Mouse (Mus musculus) gonadal fat pad, adult 2 months (tissue): ENCODE results near the gene Crkl. TPM values are rescaled to one million over a fixed set of nuclear protein-coding genes. Genes with fewer than 3 reads are reported as not detected.
"Not testable (repeated sequence)": the region's sequence is repeated elsewhere in the genome, so short reads cannot be mapped to it uniquely, and the experiment has no call there.

ENCODE experiments used
- DNase-seq: peaks from one replicate; pipeline ENCODE4 v3.0.0-alpha.2; 2012; ENCODE audit warnings: low read depth
- polyA plus RNA-seq: library from polyadenylated mRNA; depleted of rRNA; stranded (reverse); fragments of >200 nt; gene quantifications from 2 replicates; pipeline ENCODE4 v1.2.3, GENCODE M21; 2012

Gene Crkl
- polyA plus RNA-seq, 1 experiment: 28.5 TPM

DNA sequence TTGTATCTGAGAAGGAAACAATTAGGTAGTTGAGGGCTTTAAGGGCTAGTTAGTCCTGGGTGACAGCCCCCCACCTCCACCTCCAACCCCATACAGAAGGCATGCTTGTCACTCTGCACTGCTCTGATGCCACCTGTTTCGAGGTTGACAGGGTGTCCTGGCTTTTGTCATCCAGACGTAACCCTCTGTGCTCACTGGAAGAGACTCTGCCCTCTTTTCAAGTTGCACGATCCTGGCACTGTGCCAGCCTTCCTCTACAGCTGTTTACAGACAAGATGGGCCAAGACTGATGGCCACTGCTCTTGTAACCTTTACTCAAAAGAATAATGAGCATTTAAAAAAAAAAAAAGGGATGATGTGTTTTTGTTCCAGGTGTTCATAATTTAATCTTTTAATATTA is 34.7 kb downstream of the Crkl start:
- DNase-seq: no peak

DNA sequence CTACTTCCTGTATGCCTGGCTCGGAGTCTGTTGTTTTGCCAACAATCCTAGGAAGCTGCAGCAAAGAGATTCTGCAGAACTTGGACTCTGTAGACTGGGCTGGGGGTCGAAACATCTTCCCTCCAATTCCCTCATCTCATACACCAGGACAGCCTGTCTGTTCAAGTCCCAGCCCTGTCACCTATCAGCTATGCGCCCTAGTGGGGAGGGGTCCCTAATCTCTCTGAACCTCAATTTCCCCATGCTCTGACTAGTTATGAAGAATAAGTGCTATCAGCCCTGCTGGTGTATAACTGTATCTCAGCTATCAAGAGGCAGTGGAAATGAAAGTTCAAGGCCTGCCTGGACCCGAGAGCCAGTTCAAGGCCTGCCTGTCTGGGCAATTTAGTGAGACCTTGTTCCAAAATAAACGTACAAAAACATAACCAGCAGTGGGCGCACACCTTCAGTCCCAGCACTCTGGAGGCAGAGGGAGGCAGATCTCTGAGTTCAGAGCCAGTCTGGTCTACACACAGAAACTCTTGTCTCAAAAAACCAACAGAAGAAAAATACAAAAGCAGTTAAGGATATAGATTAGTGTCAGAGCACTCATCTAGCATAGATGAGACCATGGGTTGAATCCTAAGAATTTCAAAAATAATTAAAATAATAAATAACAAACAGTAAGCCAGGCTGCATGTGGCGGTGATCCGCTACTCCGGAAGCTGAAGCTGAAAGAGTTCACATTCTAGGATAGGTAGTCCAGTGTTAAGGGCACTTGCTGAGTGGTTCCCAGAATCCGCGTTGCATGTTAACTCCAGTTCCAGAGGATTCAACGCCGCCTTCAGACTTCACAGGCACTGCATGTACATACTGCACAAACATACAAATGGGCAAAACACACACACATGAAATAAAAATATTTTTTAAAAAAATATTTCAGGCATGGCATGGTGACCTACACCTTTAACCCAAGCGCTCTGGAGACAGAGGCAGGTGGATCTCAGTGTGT is 37.0 kb downstream of the Crkl start:
- DNase-seq: no peak

DNA sequence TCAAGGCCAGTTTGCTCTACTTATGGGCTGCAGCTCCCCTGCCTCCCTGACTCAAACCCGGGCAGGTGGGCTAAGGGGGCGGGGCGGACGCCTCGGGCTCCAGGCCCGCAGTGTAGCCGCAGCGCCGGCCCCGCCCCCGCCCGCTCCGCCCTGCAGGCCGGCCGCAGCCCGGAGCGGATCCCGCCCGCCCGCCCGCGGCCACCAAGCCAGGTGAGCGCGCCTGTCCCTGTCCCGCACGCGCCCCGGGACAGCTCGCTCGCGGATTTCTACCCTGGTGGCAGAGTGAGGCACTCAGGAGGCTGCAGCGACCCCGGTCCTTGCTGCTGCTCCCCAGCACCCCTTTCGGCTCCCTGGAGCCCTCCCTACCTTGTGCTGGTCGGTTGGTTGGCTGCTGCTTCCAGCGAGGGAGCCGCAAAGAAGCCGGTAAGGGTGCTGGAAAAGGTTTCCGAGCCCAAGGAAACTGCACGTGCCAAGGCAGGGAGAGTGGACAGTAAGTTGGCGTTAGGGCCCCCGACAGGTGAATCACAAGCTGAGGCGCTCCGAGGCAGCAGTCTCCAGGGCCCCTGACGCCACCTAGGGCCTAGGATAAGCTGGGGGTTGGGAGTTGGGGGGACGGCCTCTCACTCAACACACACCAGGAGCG is 37.8 kb downstream of the Crkl start, which contains the start of gene Aifm3:
Gene Aifm3, plus strand, starts transcription at position 143 of the 643 bp plus-strand sequence.
- no peak for DNase-seq

DNA sequence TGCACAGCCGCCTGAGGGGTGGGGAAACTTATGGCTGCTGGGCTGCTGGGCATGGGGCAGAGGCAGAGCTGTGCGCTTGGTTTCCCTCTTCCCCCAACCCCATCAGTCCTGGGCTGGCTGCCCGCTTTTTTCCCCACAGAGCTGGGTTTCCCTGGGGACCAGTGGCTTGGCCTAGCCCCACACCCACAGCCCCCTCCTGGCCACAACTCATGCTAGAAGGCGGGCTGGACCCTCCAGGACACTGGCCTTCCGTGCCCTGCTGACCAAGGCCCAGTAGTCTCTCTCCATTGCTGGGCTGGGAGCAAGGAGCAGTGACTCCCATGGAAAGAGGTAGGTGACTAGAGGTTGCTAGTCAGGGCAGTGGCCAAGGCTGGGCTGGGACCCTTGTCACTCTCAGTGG is 39.4 kb downstream of the Crkl start:
- no peak for DNase-seq

DNA sequence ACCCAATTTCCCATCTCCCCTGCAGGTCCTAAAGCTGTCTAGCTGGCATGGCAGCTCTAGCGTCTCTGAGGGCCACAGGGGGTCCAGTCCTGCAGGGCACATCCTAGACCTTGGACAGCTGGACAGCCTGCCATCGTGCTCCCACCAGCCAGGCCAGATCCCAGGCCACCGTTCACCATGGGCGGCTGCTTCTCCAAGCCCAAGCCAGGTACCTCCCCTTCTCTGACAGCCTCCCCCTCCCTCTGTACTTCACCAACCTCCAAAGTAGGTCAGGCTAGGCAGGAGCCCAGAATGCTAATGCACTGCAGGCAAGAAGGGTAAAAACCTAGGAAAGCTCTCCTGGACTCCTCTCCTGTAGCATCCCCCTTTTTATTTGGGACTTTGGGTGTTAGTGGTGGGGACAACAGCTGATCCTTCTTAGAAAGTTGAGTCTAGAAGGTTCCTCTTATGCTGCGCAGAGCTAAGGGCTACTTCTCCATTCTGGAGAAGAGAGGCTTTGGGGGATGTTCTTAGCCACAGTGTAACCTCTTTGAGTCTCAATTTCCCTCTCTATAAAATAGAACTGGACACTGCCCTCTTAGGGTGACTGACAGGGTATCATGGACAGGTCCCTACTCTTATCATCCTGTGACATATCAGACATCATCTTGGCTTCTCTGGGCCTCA is 40.2 kb downstream of the Crkl start:
- no peak for DNase-seq

DNA sequence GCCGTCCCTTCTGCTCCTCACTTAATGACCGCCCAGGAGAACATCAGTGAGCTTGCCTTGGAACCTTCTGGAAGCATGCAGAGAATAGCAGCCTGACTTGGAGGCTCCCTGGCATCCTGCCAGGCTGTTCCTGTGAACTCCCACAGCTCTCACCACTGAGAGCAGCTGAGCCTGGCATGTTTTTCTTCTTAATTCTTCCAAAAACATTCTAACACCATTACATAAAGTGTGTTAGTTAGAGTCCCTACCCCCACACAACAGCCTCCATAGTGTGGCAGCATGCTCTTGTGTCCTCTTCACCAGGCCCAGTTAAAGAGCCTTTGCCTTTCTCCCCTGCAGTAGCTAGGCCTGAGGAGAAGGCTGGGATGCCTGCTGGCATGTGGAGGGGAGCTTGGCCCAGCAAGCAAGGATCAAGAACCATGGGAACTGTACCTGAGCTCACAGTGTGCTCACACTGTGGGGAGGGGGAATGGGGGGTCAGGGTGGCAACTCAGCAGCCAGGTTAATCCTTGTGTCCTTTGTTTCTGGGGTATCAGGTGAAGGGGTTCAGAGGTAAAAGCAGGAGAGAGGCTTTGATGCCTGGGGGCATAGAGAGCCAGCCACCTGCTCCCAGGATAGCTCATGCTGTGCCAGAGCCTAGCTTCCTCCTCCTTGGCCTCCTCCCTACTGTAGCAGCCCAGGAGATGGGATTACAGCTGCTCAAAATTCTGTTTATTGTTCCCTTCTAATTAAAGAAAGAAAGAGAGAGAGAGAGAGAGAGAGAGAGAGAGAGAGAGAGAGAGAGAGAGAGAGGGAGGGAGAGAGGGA is 44.9 kb downstream of the Crkl start:
- no peak for DNase-seq

DNA sequence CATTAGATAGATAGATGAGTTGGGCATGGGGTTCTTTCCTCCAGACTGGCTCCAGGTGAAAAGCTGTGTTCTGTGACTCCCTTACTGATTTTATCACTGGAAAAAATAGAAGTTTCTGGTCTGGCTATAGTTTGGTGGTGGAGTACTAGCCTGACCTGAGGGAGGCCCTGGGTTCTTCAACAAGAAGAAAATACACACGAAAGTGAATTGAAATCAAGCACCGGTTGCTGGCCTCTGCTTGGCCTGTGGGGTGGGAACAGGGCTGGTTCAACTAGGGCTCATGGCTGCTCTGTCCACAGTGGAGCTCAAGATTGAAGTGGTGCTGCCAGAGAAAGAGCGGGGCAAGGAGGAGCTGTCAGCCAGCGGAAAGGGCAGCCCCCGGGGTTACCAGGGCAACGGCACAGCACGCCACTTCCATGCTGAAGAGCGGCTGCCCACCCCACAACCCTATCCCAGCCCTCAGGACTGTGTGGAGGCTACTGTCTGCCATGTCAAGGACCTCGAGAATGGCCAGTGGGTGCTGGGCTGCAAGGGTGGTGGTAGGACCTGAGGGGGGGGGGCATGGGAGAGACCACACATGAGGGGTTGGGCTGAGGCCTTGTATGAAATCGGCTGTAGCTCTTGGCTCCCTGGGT is 47.6 kb downstream of the Crkl start:
- no peak for DNase-seq

DNA sequence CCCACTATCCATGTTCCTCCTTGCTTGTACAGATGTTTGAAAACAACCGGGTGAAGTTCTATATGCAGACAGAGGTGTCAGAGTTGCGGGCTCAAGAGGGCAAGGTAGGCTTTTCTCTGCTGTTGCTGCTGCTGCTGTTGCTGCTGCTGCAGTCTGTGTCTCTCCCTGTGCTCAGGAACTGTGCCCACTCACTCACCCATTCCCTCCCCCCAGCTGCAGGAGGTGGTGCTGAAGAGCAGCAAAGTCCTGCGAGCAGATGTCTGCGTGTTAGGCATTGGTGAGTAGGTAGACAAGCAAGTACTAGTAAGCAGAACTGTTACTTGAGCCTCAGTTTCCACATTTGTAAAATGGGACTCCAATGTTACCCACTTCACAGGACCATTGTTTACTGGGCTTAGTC is 50.9 kb downstream of the Crkl start:
- DNase-seq: no peak

DNA sequence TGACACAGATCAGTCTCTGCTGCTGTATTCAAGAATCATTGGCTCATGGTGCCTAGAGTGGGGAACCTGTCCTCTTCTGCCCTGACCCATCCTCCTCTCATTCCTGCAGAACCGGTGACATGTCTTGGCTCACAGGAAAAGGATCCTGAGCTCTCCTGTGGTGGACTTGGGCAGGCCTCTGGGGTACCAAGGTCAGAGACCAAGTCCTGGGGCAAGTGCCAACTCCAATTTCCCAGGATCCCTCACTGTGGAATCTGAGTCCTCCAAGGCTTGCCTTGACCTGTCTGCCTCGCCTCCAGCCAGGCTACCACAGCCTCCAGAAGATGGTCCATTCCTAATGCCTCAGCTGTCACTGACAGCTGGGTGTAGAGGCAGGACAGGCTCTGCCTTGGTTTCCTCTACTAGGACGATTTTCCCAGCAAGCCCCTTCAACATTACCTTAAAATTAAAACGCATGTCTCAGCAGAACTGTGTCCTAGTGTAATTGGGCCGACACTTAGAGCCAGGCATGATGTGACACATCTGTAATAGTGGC is 55.3 kb downstream of the Crkl start:
- no peak for DNase-seq

DNA sequence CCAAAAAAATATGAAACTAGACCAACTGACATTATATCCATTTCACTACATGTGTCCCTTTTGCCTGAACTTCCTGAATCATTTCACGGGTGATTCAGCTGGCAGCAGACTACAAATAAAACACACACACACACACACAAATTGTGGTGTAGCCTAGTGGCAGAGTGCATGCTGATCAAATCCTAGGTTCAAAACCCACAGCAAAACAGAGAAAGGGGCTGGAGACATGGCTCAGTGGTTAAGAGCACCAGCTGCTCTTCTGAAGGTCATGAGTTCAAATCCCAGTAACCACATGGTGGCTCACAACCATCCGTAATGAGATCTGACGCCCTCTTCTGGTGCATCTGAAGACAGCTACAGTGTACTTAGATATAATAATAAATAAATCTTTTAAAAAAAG is 56.2 kb downstream of the Crkl start:
- DNase-seq: not testable (repeated sequence)

DNA sequence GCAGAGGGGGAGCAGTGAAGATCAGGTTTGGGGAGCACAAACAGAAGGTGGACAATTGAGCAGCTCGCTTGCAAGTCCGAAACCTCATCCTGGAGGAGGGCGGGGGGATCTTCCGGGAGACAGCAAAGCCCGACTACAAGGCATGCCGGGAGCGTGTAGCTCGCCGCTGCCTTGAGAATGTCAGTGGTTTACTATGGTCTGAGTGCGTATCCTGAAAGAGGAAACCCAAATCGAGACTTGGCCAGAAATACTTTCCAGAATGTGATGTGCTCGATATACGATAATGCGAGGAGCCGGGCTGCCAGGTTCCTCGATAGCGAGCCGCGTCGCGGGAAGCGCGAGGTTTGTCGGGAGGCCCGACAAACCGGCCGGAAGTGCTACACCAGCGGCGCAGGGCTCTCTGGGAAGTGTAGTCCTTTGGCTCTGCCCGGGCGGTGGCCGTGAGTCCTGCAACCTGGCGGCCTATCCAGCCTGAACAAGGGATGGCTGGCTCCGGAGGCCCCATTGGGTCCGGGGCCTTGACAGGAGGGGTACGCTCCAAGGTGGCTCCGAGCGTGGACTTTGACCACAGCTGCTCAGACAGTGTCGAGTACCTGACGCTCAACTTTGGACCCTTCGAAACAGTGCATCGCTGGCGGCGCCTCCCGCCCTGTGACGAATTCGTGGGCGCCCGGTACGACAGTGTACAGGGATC is 56.9 kb downstream of the Crkl start, which contains the start of gene Lztr1:
Gene Lztr1, plus strand, starts transcription at position 143 of the 694 bp plus-strand sequence.
- DNase-seq: no peak

DNA sequence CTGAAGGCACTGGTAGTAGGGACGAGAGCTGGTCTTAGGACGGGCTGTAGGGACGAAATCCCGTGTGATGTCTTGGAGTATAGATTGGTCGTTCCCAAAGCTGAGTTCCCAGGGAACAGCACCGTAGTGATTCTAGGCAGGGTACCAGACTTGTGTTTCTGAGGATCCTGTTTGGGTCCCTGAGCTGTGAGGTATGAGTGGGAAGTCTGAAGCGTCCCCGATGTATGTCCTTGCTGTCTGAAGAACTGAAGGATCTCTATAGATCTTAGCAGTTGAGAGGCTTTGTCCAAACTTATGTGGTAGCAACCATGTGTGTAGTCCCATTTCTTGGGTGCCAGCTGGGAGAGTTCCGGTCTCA is 57.4 kb downstream of the Crkl start:
- no peak for DNase-seq

DNA sequence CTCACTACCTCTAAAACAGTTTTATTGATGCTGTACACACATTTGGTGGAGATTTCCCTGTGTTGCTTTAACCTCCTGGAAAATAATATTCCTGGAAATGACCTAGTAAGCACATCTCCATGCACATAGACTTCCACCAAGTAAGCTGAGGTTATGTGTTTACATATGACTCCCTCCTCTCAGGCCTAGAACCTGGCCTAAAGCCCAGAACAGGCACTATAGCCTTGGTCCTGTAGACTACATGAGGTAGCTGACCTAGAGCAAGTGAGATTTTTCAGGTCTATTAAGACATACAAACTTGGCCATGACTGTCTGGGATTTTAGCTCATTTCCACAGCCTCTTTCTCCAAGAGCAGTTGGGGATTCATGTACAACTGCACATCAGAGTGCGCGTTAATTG is 58.4 kb downstream of the Crkl start:
- no peak for DNase-seq

DNA sequence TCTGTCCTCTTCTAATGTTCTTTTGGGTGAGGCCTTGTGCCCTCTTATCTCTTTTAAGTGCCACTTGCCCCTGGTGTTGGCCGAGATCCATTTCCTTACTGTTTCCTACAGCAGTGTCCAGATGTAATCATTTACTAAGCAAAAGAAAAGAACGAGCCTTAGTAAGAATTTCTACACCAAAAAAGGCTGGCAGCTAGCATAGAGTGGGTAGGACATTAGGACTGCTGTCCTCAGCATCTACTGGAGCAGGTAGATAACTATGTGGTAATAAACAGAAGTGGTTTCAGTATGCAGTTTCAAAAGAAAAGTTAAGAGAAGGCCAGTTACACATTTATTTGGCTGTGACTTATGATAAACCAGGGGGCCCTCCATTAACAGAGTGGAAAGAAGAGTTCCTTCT is 58.9 kb downstream of the Crkl start:
- DNase-seq: no peak

DNA sequence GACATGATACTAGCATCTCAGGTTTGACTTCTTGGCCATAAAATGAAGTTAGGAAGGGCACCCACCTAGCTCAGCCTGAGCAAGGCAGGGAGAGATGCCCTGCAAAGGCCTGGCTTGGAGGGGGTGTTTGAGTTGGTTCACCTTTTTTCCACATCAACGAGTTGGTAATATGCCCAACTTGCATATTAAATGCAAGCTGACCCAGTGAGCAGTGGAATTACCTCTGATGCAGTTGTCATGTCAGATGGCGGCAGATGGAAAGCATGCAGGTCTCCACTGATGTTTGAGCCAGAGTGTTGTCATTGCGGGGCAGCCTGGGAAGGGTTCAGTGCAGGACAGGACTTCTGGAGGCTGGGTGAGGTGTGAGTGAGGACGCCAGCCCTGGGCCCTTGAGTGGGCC is 59.6 kb downstream of the Crkl start:
- no peak for DNase-seq

DNA sequence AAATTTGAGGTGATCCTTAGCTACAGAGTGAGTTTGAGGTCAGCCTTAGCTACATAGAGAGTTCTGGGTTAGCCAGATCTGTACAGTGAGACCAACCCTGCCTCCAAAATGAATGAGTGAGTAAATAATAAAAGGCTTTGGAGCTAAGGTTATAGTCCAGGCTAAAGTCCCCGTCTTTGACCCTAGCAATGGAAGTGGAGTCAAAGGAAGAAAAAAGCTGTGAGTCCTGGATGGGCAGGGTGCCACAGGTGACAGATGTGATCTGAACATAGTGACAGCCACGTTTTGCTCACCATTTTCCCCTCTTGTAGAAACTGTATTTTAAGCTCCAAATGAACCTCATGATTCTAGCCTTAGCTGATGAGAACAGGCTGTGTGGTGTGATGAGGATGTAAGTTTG is 67.1 kb downstream of the Crkl start:
- DNase-seq: no peak

DNA sequence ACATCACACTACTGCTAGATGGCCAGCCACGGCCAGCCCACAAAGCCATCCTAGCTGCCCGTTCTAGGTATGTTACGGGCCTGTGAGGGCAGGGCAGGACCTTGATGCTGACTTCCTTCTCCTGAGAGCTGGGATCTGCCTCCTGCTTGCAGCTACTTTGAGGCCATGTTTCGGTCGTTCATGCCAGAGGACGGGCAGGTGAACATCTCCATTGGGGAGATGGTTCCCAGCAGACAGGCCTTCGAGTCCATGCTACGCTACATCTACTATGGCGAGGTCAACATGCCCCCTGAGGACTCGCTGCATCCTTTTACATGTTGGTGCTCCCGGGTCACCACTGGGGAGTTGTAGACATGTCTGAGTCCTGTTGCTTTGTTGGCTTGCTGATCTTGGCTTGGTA is 72.4 kb downstream of the Crkl start:
- no peak for DNase-seq

DNA sequence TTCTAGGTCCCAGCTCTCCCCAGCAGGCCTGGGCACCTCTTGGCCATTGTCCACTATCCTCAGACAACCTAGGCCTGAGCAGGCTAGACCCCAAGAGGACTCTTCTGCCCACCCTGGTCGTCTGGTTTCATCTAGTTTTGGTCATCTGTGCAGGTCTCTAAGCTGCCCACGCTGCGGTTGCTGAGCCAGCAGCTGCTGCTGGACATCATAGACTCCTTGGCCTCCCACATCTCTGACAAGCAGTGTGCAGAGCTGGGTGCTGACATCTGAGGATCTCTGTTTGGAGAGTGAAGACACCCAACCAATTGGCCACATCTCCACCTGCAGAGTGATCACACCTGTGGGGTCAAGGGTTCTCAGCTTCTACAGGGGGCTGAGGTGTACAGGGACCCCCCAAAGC is 73.7 kb downstream of the Crkl start:
- no peak for DNase-seq

DNA sequence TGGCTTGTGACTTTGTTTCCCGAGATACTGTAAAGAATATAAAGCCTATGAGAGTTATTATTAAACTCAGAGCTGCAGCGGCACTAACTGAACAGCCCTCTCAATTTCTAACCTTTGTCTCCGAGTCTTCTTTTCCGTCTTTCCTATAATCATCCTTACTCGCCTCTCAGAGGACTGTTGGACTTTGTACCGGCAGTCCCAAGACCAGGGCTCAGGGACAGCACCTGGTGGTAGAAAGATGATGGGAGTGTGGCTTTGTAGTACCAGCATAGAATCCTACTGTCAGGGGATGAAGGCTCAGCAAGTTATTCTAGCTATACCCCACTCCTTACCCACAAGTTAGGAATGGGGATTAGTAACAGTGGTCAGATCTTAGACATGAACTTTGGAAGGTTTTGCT is 74.4 kb downstream of the Crkl start:
- DNase-seq: no peak

DNA sequence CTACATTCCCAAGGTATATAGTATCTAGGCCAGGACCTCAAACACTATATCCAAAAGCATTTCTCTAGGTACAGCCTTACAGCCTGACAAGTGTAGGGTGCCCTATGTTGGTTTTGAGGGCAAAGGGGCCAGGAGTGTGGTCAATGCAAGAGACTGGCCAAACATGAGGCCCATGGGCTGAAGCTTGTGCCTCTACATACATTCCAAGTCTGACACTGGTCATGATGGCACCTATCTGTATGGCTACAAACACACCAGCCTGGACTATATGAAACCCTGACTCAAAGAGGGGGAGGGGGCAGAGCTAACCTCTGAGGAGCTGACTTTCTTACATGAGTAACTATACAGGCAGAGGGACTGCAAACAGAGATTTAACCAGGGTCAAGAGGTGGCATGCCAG is 75.8 kb downstream of the Crkl start:
- no peak for DNase-seq
